Mouse (Mus musculus): ENCODE results near the gene Nkain4. TPM values are rescaled to one million over a fixed set of nuclear protein-coding genes. Genes with fewer than 3 reads are reported as not detected.
A peak's percentile ranks its signal among the peaks of the same experiment; 100 is the strongest.

The Nkain4 gene
- polyA plus RNA-seq, 1 experiment = 3.0 TPM

- WGBS = 82% methylated on average over 3 of the region's 3 CpGs
Observed at GRCm38 (mm10) chr2:180895321-180895720, 59.2 kb downstream of the Nkain4 start.

GRCm38 (mm10) chr2:180894734-180895133 lies 59.8 kb downstream of the Nkain4 start:
- H3K36me3 ChIP-seq (ENCODE audit: control insufficient read depth, insufficient read depth, low read length) = no peaks in the 10 kb centered on the region
- 4% methylated on average over 13 of the region's 13 CpGs for WGBS
- H3K27me3 ChIP-seq (ENCODE audit: control insufficient read depth, insufficient read depth, low read length) = peaks cover 27% of the 10 kb centered on the region
- H3K4me1 ChIP-seq (ENCODE audit: control insufficient read depth, insufficient read depth, insufficient read length) = peaks cover 4% of the 10 kb centered on the region; the same call in 1 of the 2 replicates
- TF ChIP-seq CTCF (IDR thresholded peaks at IDR 0.05; ENCODE audit: extremely low read depth, insufficient read depth, insufficient read length, insufficient replicate concordance) = peak; percentile 63; the same call in 1 of the 2 replicates
- no peak for TF ChIP-seq POLR2A (IDR thresholded peaks at IDR 0.05; ENCODE audit: low read depth, low read length)
- H3K4me3 ChIP-seq (ENCODE audit: extremely low read depth, insufficient read depth, insufficient read length) = no peak overlapping the region
- H3K27ac ChIP-seq (ENCODE audit: insufficient read depth, low read length) = no peak overlapping the region
- DNase-seq (ENCODE audit: low read depth in 1 of 2, low spot score in 2 of 2) = peak; percentile 15 to 48

More at GRCm38 (mm10) chr2:180895321-180895720, 59.2 kb downstream of the Nkain4 start:
- TF ChIP-seq CTCF (IDR thresholded peaks at IDR 0.05; ENCODE audit: extremely low read depth, insufficient read depth, insufficient read length, insufficient replicate concordance) (no peak), POLR2A (IDR thresholded peaks at IDR 0.05; ENCODE audit: low read depth, low read length) (no peak)
- DNase-seq (ENCODE audit: low read depth in 1 of 2, low spot score in 2 of 2) = no peak
- no peaks in the 10 kb centered on the region for H3K36me3 ChIP-seq (ENCODE audit: control insufficient read depth, insufficient read depth, low read length)
- H3K4me3 ChIP-seq (ENCODE audit: extremely low read depth, insufficient read depth, insufficient read length) = no peak overlapping the region
- peaks cover 25% of the 10 kb centered on the region for H3K27me3 ChIP-seq (ENCODE audit: control insufficient read depth, insufficient read depth, low read length)
- no peak overlapping the region for H3K27ac ChIP-seq (ENCODE audit: insufficient read depth, low read length)
- H3K4me1 ChIP-seq (ENCODE audit: control insufficient read depth, insufficient read depth, insufficient read length) = peaks cover 4% of the 10 kb centered on the region; the same call in 1 of the 2 replicates

GRCm38 (mm10) chr2:180894029-180894623 lies 60.4 kb downstream of the Nkain4 start:
- H3K4me3 ChIP-seq (ENCODE audit: extremely low read depth, insufficient read depth, insufficient read length) = no peak overlapping the region
- no peaks in the 10 kb centered on the region for H3K36me3 ChIP-seq (ENCODE audit: control insufficient read depth, insufficient read depth, low read length)
- 3% methylated on average over 56 of the region's 57 CpGs for WGBS
- TF ChIP-seq POLR2A (IDR thresholded peaks at IDR 0.05; ENCODE audit: low read depth, low read length) (no peak), CTCF (IDR thresholded peaks at IDR 0.05; ENCODE audit: extremely low read depth, insufficient read depth, insufficient read length, insufficient replicate concordance) (no peak)
- H3K4me1 ChIP-seq (ENCODE audit: control insufficient read depth, insufficient read depth, insufficient read length) = peaks cover 4% of the 10 kb centered on the region; the same call in 1 of the 2 replicates
- H3K27ac ChIP-seq (ENCODE audit: insufficient read depth, low read length) = no peak overlapping the region
- no peak for DNase-seq (ENCODE audit: low read depth in 1 of 2, low spot score in 2 of 2)
- peaks cover 27% of the 10 kb centered on the region for H3K27me3 ChIP-seq (ENCODE audit: control insufficient read depth, insufficient read depth, low read length)

- 2% methylated on average over 50 of the region's 50 CpGs for WGBS
- H3K36me3 ChIP-seq (ENCODE audit: control insufficient read depth, insufficient read depth, low read length) = no peaks in the 10 kb centered on the region
- TF ChIP-seq CTCF (IDR thresholded peaks at IDR 0.05; ENCODE audit: extremely low read depth, insufficient read depth, insufficient read length, insufficient replicate concordance) = no peak
- no peak for TF ChIP-seq POLR2A (IDR thresholded peaks at IDR 0.05; ENCODE audit: low read depth, low read length)
- H3K27me3 ChIP-seq (ENCODE audit: control insufficient read depth, insufficient read depth, low read length) = peaks cover 27% of the 10 kb centered on the region
- no peak for DNase-seq (ENCODE audit: low read depth in 1 of 2, low spot score in 2 of 2)
- H3K4me3 ChIP-seq (ENCODE audit: extremely low read depth, insufficient read depth, insufficient read length) = peak overlapping the region; percentile 4; the same call in 1 of the 2 replicates
- peaks cover 4% of the 10 kb centered on the region; the same call in 1 of the 2 replicates for H3K4me1 ChIP-seq (ENCODE audit: control insufficient read depth, insufficient read depth, insufficient read length)
- H3K27ac ChIP-seq (ENCODE audit: insufficient read depth, low read length) = no peak overlapping the region
Observed at GRCm38 (mm10) chr2:180893537-180894028, 60.9 kb downstream of the Nkain4 start.

- H3K27me3 ChIP-seq (ENCODE audit: control insufficient read depth, insufficient read depth, low read length) = peaks cover 27% of the 10 kb centered on the region
- H3K4me3 ChIP-seq (ENCODE audit: extremely low read depth, insufficient read depth, insufficient read length) = peak overlapping the region; percentile 4; the same call in 1 of the 2 replicates
- peaks cover 4% of the 10 kb centered on the region; the same call in 1 of the 2 replicates for H3K4me1 ChIP-seq (ENCODE audit: control insufficient read depth, insufficient read depth, insufficient read length)
- TF ChIP-seq CTCF (IDR thresholded peaks at IDR 0.05; ENCODE audit: extremely low read depth, insufficient read depth, insufficient read length, insufficient replicate concordance) (no peak), POLR2A (IDR thresholded peaks at IDR 0.05; ENCODE audit: low read depth, low read length) (no peak)
- H3K27ac ChIP-seq (ENCODE audit: insufficient read depth, low read length) = no peak overlapping the region
- 2% methylated on average over 95 of the region's 97 CpGs for WGBS
- no peak for DNase-seq (ENCODE audit: low read depth in 1 of 2, low spot score in 2 of 2)
- no peaks in the 10 kb centered on the region for H3K36me3 ChIP-seq (ENCODE audit: control insufficient read depth, insufficient read depth, low read length)
Observed at GRCm38 (mm10) chr2:180892841-180893521, 61.5 kb downstream of the Nkain4 start.

- no peak for TF ChIP-seq CTCF (IDR thresholded peaks at IDR 0.05; ENCODE audit: extremely low read depth, insufficient read depth, insufficient read length, insufficient replicate concordance)
- Histone ChIP-seq H3K27ac (ENCODE audit: insufficient read depth, low read length) (no peak overlapping the region), H3K36me3 (ENCODE audit: control insufficient read depth, insufficient read depth, low read length) (no peaks in the 10 kb centered on the region), H3K27me3 (ENCODE audit: control insufficient read depth, insufficient read depth, low read length) (peaks cover 27% of the 10 kb centered on the region), H3K4me3 (ENCODE audit: extremely low read depth, insufficient read depth, insufficient read length) (no peak overlapping the region), H3K4me1 (ENCODE audit: control insufficient read depth, insufficient read depth, insufficient read length) (peaks cover 4% of the 10 kb centered on the region; the same call in 1 of the 2 replicates)
- WGBS = 13% methylated on average over 9 of the region's 9 CpGs
- DNase-seq (ENCODE audit: low read depth in 1 of 2, low spot score in 2 of 2) = no peak
Observed at GRCm38 (mm10) chr2:180891835-180892323, 62.6 kb downstream of the Nkain4 start.

Measured in spleen, adult 2 months (tissue).